Mouse (Mus musculus): ENCODE measurements around the gene Phgr1.

Phgr1 gene

DNA sequence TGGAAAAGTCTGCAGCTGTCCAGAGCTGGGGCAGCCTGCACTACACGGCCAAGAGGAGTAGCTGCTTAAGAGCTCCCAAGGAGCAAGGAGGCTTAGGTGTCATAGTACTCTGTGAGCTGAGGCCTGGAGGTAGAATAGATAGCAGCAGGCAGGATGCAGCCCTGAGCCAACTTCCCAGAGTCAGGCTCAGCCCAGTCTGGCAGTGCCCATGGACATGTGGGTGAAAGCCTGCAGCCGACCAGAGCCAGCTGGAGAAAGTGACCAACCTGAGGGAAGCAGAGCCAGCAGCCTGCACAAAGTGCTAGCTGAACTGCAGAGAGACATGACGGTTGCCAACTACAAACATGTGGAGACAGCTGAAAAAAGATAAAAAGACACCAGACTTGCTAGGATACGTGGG, 34.3 kb downstream of the Phgr1 start:
- no peaks in the 10 kb centered on the region for H3K36me3 ChIP-seq (ENCODE audit: control insufficient read depth, insufficient read depth, low read length, poor library complexity, severe bottlenecking)

GRCm38 (mm10) chr2:118810861-118811260, 38.3 kb downstream of the Phgr1 start:
- H3K36me3 ChIP-seq (ENCODE audit: control insufficient read depth, insufficient read depth, low read length, poor library complexity, severe bottlenecking): no peaks in the 10 kb centered on the region
- no peaks in the 10 kb centered on the region for H3K27me3 ChIP-seq (ENCODE audit: control insufficient read depth, insufficient read depth, low read length, poor library complexity, severe bottlenecking)
- DNase-seq (ENCODE audit: low read depth, low spot score): no peak

More for the DNA sequence above, 34.3 kb downstream of the Phgr1 start:
- H3K27me3 ChIP-seq (ENCODE audit: control insufficient read depth, insufficient read depth, low read length, poor library complexity, severe bottlenecking): no peaks in the 10 kb centered on the region
- no peak for DNase-seq (ENCODE audit: low read depth, low spot score)

DNA sequence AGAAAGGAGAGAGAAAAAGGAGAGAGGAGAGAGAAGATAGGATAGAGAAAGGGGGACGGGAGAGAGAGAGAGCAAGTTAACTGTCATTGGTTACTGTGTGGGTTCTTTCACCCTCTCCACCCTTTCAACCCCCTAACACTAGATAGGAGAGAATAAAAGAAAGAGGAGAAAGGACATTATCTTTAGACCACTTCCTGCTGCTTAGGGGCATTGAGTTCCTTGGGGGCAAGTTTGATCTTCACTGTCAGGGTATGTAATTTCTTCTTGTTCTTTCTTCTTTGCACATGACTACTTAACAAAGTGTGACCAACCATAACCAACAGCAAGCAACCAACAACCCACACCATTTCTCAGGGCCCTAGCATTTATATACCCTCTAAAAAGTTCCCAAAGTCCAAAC, 40.2 kb downstream of the Phgr1 start:
- H3K36me3 ChIP-seq (ENCODE audit: control insufficient read depth, insufficient read depth, low read length, poor library complexity, severe bottlenecking): no peaks in the 10 kb centered on the region
- H3K27me3 ChIP-seq (ENCODE audit: control insufficient read depth, insufficient read depth, low read length, poor library complexity, severe bottlenecking): no peaks in the 10 kb centered on the region
- DNase-seq (ENCODE audit: low read depth, low spot score): no peak

DNA sequence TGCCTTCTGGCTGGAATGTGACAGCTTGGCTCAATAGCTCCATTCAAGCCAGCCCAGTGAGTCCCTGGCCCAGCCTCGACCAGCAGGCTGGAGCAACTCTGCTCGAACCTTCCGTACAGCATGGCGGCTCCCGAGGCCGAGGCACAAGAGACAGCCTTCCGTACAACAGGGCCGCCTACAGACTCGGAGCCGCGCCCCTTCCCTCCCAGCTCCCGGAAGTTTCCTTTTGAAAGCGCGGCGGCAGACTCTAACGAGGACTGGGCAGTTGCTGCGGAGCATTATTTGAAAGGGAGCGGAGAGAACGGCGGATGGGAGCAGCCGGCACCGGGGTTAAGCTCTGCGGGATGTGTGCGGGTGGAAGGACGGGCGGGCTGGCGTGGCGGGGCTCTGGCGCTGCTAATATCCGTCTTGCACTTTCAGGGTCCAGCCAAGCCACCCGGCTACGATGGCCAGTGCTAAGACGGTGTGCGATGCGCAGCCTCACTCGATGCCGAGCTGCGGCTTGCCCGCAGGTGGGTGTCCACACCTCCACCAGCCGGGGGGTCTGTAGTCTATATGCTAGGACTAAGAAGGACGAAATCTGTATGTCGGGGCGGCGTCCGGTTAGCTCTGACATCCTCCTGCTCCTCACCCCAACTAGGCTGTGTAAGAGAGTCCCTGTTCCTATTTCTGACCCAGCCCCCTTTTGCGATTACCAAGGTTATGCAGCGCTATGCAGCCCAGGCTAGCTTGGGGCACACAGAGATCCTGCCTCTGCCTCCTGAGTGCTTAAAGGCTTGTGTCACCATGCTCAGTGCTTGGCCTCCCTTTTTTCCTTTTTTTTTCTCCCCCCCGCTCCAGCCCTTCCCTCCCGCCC, 41.6 kb downstream of the Phgr1 start, which contains the start of gene Knstrn:
Knstrn (plus strand) TSS at position 23 of the 856 bp plus-strand sequence.
- Histone ChIP-seq H3K27me3 (ENCODE audit: control insufficient read depth, insufficient read depth, low read length, poor library complexity, severe bottlenecking) (no peaks in the 10 kb centered on the region), H3K36me3 (ENCODE audit: control insufficient read depth, insufficient read depth, low read length, poor library complexity, severe bottlenecking) (no peaks in the 10 kb centered on the region)
- DNase-seq (ENCODE audit: low read depth, low spot score): peak; percentile 91

GRCm38 (mm10) chr2:118822800-118823199, 50.2 kb downstream of the Phgr1 start:
- DNase-seq (ENCODE audit: low read depth, low spot score): no peak
- Histone ChIP-seq H3K36me3 (ENCODE audit: control insufficient read depth, insufficient read depth, low read length, poor library complexity, severe bottlenecking) (no peaks in the 10 kb centered on the region), H3K27me3 (ENCODE audit: control insufficient read depth, insufficient read depth, low read length, poor library complexity, severe bottlenecking) (no peaks in the 10 kb centered on the region)

DNA sequence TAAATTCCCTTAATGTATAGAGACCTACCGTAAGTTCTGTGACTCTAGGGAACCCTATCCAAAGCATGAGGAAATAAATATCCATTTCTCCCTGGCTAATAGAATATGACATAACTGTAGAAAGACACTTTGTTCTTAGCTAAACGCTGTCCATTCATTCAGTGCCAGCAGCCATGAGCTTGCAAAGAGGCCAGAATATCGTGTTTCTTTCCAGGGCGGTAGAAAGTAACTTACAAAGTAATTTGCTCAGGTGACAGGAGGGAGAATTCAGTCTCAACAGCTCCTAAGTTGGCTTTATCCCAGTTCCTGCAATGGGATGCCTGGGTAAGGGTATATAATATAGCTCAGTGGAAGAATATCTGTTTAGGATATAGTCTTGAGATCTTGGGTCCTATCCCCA, 51.8 kb downstream of the Phgr1 start:
- DNase-seq (ENCODE audit: low read depth, low spot score): no peak
- no peaks in the 10 kb centered on the region for H3K36me3 ChIP-seq (ENCODE audit: control insufficient read depth, insufficient read depth, low read length, poor library complexity, severe bottlenecking)

More for the DNA sequence above, 51.8 kb downstream of the Phgr1 start:
- no peaks in the 10 kb centered on the region for H3K27me3 ChIP-seq (ENCODE audit: control insufficient read depth, insufficient read depth, low read length, poor library complexity, severe bottlenecking)
